Mouse (Mus musculus) spleen, adult 2 months (tissue): ENCODE data around the gene Zfp618. TPM values are rescaled to one million over a fixed set of nuclear protein-coding genes. Genes with fewer than 3 reads are reported as not detected.

ENCODE experiments used
- DNase-seq, 2 experiments: peaks; one replicate each; pipeline versions ENCODE4 v3.0.0 to v3.0.0-alpha.2; 2012 to 2021; ENCODE audit warnings: low spot score in 2 of 2, low read depth in 1 of 2
- H3K27ac ChIP-seq: fragments of 200-500 bp; 2 replicates; pipeline ENCODE4 v1.5.1; 2012; ENCODE audit warnings: low read length, inconsistent platforms; ENCODE audit not compliant: insufficient read depth
- H3K27me3 ChIP-seq: fragments of 200-500 bp; 2 replicates; pipeline ENCODE4 v1.6.1; 2012; ENCODE audit warnings: mild to moderate bottlenecking, moderate library complexity, low read length, inconsistent platforms; ENCODE audit not compliant: control insufficient read depth, insufficient read depth
- H3K36me3 ChIP-seq: fragments of 200-500 bp; 2 replicates; pipeline ENCODE4 v1.6.1; 2012; ENCODE audit warnings: mild to moderate bottlenecking, low read length, inconsistent platforms; ENCODE audit not compliant: control insufficient read depth, insufficient read depth
- H3K4me1 ChIP-seq: fragments of 200-500 bp; 2 replicates; pipeline ENCODE4 v1.6.1; 2011; ENCODE audit warnings: inconsistent platforms; ENCODE audit not compliant: control insufficient read depth, insufficient read depth, insufficient read length
- H3K4me3 ChIP-seq: fragments of 200-500 bp; 2 replicates; pipeline ENCODE4 v1.5.1; 2011; ENCODE audit warnings: mild to moderate bottlenecking, inconsistent platforms; ENCODE audit not compliant: insufficient read depth, insufficient read length; ENCODE audit errors: extremely low read depth
- CTCF ChIP-seq: fragments of 200-500 bp; IDR thresholded peaks from 2 replicates; pipeline ENCODE4 v1.5.1; 2011; ENCODE audit warnings: mild to moderate bottlenecking, inconsistent platforms; ENCODE audit not compliant: insufficient read depth, insufficient read length, insufficient replicate concordance; ENCODE audit errors: extremely low read depth
- POLR2A ChIP-seq: fragments of 200-500 bp; IDR thresholded peaks from 2 replicates; pipeline ENCODE4 v1.6.1; 2011; ENCODE audit warnings: low read depth, low read length, inconsistent platforms
- WGBS: fragments of 180-500 bp; shearing (Covaris S2); methylation state at CpG from one replicate; pipeline ENCODE4 v1.1.7; 2018; 5-methylcytosine and 5-hydroxymethylcytosine counted together
- polyA plus RNA-seq: library from polyadenylated mRNA; depleted of rRNA; stranded (reverse); fragments of >200 nt; gene quantifications from 2 replicates; pipeline ENCODE4 v1.2.3, GENCODE M21; 2012; rRNA removed

Gene Zfp618
- polyA plus RNA-seq, 1 experiment, result 1.4 TPM

DNA sequence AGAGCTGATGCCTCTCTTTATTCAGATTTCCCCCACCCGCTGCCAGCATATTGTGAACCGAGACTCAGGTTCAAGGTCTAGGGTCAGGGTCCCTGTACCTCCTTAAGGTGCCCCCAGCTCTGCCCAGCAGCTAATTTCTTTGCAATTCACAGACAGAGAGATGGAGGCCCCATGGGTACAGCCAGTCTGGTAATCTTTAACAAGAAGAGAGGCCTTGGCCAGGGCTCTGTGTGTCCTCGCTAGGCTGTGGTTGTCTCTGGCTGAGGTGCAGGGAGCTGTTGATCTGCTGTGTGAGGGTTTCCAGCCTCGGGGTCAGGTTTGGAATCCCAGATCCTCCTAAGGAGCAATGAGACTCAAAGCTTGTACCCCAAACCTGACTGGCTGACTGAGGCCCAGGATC lies 200.3 kb downstream of the Zfp618 start:
- Histone ChIP-seq H3K27ac (no peak overlapping the region), H3K36me3 (no peaks in the 10 kb centered on the region), H3K4me3 (no peak overlapping the region), H3K27me3 (no peaks in the 10 kb centered on the region), H3K4me1 (no peaks in the 10 kb centered on the region)
- TF ChIP-seq CTCF (no peak), POLR2A (no peak)
- DNase-seq, result no peak
- WGBS, result 86% methylated on average over 4 of the region's 4 CpGs

DNA sequence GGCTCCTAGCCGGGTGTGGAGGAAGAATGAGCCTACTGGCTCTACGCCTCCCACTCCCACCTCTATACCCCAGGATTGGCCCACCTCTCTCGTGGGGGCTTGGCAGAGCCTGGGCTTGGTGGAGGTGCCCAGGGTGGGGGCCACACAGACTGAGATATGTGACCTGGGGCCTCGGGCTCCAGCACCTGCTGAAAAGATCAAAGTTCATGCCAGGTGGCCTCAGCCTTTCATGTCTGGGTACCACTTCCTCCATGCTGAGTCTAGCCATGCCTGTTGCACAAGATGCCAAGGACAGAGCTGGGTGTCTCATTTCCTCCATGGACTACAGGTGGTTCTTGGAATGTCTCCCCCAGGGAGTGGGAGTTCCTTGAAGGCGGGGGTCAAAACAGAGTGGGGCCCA lies 200.9 kb downstream of the Zfp618 start:
- H3K36me3 ChIP-seq, result no peaks in the 10 kb centered on the region
- no peak for DNase-seq
- H3K27me3 ChIP-seq, result no peaks in the 10 kb centered on the region
- WGBS, result 72% methylated on average over 5 of the region's 5 CpGs
- H3K4me3 ChIP-seq, result no peak overlapping the region
- TF ChIP-seq POLR2A (no peak), CTCF (no peak)
- H3K4me1 ChIP-seq, result no peaks in the 10 kb centered on the region
- no peak overlapping the region for H3K27ac ChIP-seq

DNA sequence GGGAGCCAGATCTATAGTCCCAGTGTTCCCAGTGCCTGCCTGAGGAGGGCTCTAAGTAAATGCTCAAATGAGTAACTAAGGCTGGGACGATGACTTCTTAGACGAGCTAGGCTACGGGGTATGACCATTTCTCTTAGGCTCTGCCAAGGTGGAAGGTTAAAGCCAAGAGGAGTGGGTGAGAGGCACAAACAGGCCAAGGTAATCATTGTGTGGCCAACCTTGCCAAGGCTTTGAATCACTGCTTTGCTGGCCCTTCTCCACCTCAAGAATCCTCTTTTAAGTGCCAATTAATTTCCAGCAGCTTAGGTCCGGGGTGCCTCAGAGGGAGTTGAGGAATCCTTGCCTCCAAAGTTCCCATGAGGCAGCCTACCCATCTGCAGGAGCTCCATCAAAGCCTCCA lies 204.7 kb downstream of the Zfp618 start:
- no peak for DNase-seq
- no peak overlapping the region for H3K4me3 ChIP-seq
- TF ChIP-seq POLR2A (no peak), CTCF (no peak)
- no peaks in the 10 kb centered on the region for H3K36me3 ChIP-seq
- 86% methylated on average over 4 of the region's 4 CpGs for WGBS
- H3K27ac ChIP-seq, result no peak overlapping the region
- no peaks in the 10 kb centered on the region for H3K27me3 ChIP-seq
- H3K4me1 ChIP-seq, result no peaks in the 10 kb centered on the region

DNA sequence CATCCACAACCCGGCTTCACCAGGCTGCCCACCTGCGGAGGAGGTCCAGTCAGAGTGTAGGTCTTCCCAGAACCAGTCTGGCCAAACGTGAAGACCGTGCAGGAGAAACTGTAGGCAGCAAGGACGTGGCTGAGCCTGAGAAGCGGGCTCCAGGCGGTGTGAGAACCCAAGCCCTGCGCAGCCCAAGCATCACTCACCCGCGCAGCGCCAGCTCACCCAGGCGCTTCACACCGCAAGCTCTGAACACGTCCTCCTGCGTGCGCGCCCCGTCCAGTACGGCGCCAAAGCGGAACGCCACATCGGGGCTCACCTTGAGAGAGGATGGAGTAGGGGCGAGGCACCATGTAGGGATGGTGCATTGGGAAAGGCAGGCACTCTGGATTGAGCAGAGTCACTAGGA lies 205.7 kb downstream of the Zfp618 start:
- no peak overlapping the region for H3K4me3 ChIP-seq

DNA sequence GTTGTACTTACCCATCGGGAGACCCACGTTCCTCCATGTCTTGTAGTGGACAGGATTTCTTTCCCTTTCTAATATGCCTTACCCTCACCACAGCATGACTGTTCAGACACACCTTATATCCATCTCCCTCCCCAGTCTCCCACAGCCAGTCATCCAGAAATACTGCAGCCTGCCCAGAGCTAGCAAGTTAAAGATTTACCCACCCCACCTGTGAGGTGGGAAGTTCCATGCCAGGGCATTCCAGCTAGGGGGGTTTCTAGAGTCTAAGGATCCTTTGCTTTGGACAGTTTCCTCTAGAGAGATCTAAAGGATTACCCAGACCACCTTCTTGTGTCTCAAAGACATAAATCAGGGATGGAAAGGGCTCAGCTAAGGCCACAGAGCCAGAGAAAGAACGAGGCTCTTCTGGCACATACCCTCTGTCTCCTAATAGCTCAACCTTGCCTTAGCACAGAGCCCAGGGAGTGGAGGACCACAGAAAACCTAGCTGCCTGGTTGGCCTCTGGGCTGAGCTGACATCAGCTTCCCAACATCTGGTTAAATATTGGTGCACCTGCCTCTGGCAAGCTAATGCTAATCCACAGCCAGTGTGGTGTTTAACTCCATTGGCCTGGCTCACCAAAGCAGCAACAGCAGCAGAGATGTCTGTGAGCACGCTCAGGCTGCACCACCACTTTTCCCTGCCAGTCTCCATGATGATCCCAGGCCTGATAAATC lies 206.8 kb downstream of the Zfp618 start, which contains the start of gene Kif12:
Kif12 (minus strand) TSS at position 163 of the 717 bp plus-strand sequence.
- H3K27me3 ChIP-seq, result no peaks in the 10 kb centered on the region
- no peak for DNase-seq
- no peaks in the 10 kb centered on the region for H3K36me3 ChIP-seq
- no peak within 1 kb of the TSS for H3K27ac ChIP-seq
- no peak within 1 kb of the TSS for H3K4me3 ChIP-seq
- no peak for TF ChIP-seq POLR2A
- no peak for TF ChIP-seq CTCF
- no peaks in the 10 kb centered on the region for H3K4me1 ChIP-seq
- WGBS, result 71% methylated on average over 4 of the region's 4 CpGs

More for the DNA sequence above, 205.7 kb downstream of the Zfp618 start:
- TF ChIP-seq POLR2A, result no peak
- no peak for TF ChIP-seq CTCF
- 49% methylated on average over 24 of the region's 24 CpGs for WGBS
- Histone ChIP-seq H3K27me3 (no peaks in the 10 kb centered on the region), H3K27ac (no peak overlapping the region), H3K4me1 (no peaks in the 10 kb centered on the region), H3K36me3 (no peaks in the 10 kb centered on the region)
- no peak for DNase-seq

DNA sequence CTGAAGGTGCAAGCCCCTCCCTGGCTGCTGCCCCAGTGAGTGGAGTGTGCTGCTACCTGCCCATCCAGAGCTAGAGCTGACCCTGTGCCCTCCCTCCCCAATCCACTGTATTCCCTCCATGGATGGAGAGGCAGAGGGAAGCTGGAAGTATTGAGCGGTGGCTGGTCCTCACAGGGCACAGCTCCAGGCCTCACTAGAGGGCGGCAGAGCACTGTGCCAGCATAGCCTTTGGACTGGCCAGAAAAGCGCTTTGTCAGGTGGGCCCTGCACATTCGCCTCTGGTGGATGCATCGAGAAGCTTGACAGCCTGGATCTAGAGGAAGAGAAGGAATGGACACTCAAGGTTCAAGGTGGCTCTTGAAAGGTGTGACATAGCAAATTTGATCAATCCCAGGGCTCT lies 216.2 kb downstream of the Zfp618 start:
- Histone ChIP-seq H3K27ac (no peak overlapping the region), H3K36me3 (no peaks in the 10 kb centered on the region), H3K27me3 (no peaks in the 10 kb centered on the region), H3K4me1 (no peaks in the 10 kb centered on the region), H3K4me3 (no peak overlapping the region)
- peak in 1 of 2 experiments; percentile 33 for DNase-seq
- TF ChIP-seq CTCF (peak; percentile 78; the same call in 1 of the 2 replicates), POLR2A (no peak)
- WGBS, result 16% methylated on average over 5 of the region's 5 CpGs

DNA sequence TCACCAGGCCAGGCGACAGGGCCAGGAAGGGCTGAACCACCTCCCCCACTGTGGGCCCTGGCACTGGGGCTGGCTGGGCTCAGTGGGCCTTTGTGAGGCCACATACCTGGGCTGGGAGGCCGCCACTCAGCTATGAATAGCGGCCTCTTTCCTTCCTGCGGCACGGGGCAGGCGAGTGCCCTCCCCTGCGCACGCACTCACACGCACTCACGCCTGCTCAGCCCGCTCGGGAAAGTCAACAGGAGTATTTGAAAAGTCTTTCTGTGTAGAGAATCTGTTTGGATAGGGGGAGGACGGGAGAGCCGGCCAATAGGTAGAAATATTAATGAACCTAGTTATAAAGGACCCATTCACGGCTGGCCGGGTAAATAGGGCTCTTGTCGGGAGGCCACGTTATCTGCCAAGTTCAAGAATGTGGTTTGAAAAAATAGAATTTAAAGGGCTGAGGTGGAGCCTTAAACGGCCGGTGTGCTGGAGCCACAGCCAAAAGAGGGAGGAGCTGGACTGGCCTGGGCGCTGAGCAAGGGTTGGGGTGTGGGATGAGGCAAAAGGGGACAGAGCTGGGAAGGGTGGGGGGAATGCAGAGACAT lies 221.0 kb downstream of the Zfp618 start:
- 57% methylated on average over 21 of the region's 21 CpGs for WGBS
- TF ChIP-seq CTCF (no peak), POLR2A (no peak)
- Histone ChIP-seq H3K36me3 (no peaks in the 10 kb centered on the region), H3K27me3 (no peaks in the 10 kb centered on the region), H3K4me3 (no peak overlapping the region), H3K4me1 (no peaks in the 10 kb centered on the region), H3K27ac (no peak overlapping the region)
- no peak for DNase-seq

Other genes with a start within 250 kb of the Zfp618 start
- gene Ambp, start 189.2 kb downstream of the Zfp618 start, polyA plus RNA-seq, result 0.15 and 0.32 TPM in 2 replicates
- 0.18 and 0.19 TPM in 2 replicates for gene Kif12, start 206.6 kb downstream of the Zfp618 start, polyA plus RNA-seq
- 9.1 and 10.2 TPM in 2 replicates for gene Col27a1, start 248.4 kb downstream of the Zfp618 start, polyA plus RNA-seq